Mouse (Mus musculus) midbrain, embryonic 11.5 days (tissue): ENCODE results near the gene F13b. TPM values are rescaled to one million over a fixed set of nuclear protein-coding genes. Genes with fewer than 3 reads are reported as not detected.
A peak's percentile ranks its signal among the peaks of the same experiment; 100 is the strongest.

Experiments
- ATAC-seq: fragments of 200-750 bp; cut with Nextera tagmentation; 2 replicates; pipeline ENCODE4 v1.8.0; 2017; ENCODE audit warnings: moderate TSS enrichment, moderate library complexity; ENCODE audit not compliant: low FRiP score
- DNase-seq: peaks from one replicate; pipeline ENCODE4 v3.0.0; 2015; ENCODE audit warnings: low spot score; ENCODE audit errors: missing footprints
- H3K27ac ChIP-seq: fragments of 300-500 bp; sonication (generic); 2 replicates; pipeline ENCODE4 v1.5.1; 2014; ENCODE audit warnings: low read depth, low read length
- H3K27me3 ChIP-seq: fragments of 300-500 bp; sonication (generic); 2 replicates; pipeline ENCODE4 v1.6.1; 2014; ENCODE audit warnings: mild to moderate bottlenecking, low read length, moderate library complexity, mixed read lengths; ENCODE audit not compliant: control insufficient read depth, insufficient read depth
- H3K36me3 ChIP-seq: fragments of 300-500 bp; sonication (generic); 2 replicates; pipeline ENCODE4 v1.6.1; 2014; ENCODE audit warnings: mild to moderate bottlenecking, low read length, moderate library complexity, mixed read lengths; ENCODE audit not compliant: control insufficient read depth, insufficient read depth
- H3K4me1 ChIP-seq: fragments of 300-500 bp; sonication (generic); 2 replicates; pipeline ENCODE4 v1.6.1; 2014; ENCODE audit warnings: low read length; ENCODE audit not compliant: control insufficient read depth, insufficient read depth
- H3K4me2 ChIP-seq: fragments of 300-500 bp; sonication (generic); 2 replicates; pipeline ENCODE4 v1.6.1; 2014; ENCODE audit warnings: mild to moderate bottlenecking, moderate library complexity
- H3K4me3 ChIP-seq: fragments of 300-500 bp; sonication (generic); 2 replicates; pipeline ENCODE4 v1.5.1; 2014; ENCODE audit warnings: low read depth, low read length
- H3K9ac ChIP-seq: fragments of 300-500 bp; sonication (generic); 2 replicates; pipeline ENCODE4 v1.6.1; 2014; ENCODE audit warnings: low read length
- H3K9me3 ChIP-seq: fragments of 300-500 bp; sonication (generic); 2 replicates; pipeline ENCODE4 v1.6.1; 2016; ENCODE audit warnings: low read length; ENCODE audit not compliant: control insufficient read depth
- WGBS: fragments of 180-500 bp; shearing (Covaris S2); extraction: QIAGEN DNeasy Blood & Tissue Kit; methylation state at CpG from one replicate; pipeline ENCODE4 v1.1.7; 2014; 5-methylcytosine and 5-hydroxymethylcytosine counted together
- polyA plus RNA-seq: library from polyadenylated mRNA; unstranded; fragments of >200 nt; fragmentation: Nextera tagmentation; extraction: Ambion mirVana; gene quantifications from 2 replicates; pipeline ENCODE4 v1.2.1, GENCODE M21; 2014

Gene F13b
- not detected in 2 replicates for polyA plus RNA-seq

DNA sequence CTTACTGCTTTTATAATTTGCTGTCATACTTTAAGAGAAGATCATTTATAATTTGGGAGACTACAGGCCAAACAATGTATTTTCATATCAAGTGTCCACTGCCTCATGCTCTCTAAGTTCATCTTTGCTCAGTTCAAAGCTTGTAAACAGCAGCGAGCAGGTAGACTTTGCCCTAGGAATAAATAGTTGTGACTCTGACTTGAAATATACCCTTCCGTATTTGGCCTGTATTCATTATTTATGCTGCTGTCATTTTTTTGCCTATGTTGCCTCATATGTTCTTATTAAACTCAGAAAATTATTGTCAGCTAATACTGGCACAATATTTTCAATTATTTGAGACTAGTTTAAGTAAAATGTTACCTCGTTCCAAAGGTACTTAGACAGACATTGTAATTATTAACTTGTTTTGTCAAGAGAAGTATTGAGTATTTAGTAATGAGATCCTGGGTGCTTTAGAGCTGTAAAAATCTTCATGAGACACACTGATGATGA is at the start of gene F13b:
Gene F13b, plus strand, starts transcription at position 445 of the 495 bp plus-strand sequence.
- Histone ChIP-seq H3K36me3 (no peaks in the 10 kb centered on the region), H3K4me3 (no peak within 1 kb of the TSS), H3K4me1 (no peaks in the 10 kb centered on the region), H3K27ac (no peak within 1 kb of the TSS), H3K27me3 (no peaks in the 10 kb centered on the region), H3K9ac (no peak within 1 kb of the TSS), H3K9me3 (no peaks in the 10 kb centered on the region), H3K4me2 (no peak within 1 kb of the TSS)
- ATAC-seq (no peak), DNase-seq (no peak)
- 85% methylated on average over 3 of the region's 3 CpGs for WGBS

DNA sequence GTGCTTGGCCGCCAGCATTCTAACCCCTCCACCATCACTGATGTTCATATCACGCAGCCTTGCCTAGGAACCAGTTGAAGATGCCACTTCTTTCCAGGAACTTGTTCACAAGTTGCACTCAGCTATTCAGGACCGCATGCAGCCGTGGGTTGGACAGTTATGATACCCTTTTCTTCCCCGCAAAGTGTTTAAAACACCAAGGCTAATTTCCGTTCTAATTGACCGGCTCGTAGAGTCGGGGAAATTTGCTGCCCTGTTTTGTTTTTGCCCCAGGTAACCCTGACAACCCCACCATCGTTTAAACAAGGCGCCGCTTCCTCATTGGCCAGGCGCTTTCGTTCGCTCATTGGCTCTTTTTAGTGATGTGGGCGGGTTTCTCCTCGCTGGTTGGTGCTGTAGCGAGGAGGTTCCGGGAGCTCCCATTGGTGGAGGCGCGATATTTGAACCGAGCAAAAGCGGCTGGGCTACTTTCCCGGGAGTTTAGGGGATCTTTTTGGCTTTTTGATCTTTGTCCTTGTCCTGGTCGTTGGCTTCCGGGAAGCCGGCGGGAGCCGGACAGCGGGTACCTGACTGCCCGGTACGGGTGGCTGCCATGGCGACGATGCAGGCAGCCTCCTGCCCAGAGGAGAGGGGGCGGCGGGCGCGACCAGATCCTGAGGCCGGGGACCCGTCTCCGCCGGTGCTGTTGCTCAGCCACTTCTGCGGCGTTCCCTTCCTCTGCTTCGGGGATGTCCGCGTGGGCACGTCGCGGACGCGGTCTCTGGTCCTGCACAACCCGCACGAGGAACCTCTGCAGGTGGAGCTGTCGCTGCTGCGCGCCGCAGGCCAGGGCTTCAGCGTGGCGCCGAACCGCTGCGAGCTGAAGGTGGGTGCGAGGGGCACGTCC is 46.9 kb upstream of the F13b start, which contains the start of gene Aspm:
Gene Aspm, plus strand, starts transcription at position 433 of the 886 bp plus-strand sequence.
- peak within 1 kb of the TSS; percentile 79 for H3K4me2 ChIP-seq
- peak; percentile 99 for ATAC-seq
- peak within 1 kb of the TSS; percentile 45 for H3K27ac ChIP-seq
- DNase-seq: peak; percentile 97
- peaks cover 3% of the 10 kb centered on the region; the same call in 1 of the 2 replicates for H3K4me1 ChIP-seq
- under 1% methylated on average over 60 of the region's 65 CpGs for WGBS
- H3K9me3 ChIP-seq: no peaks in the 10 kb centered on the region
- peaks cover 3% of the 10 kb centered on the region for H3K36me3 ChIP-seq
- peak within 1 kb of the TSS; percentile 86 for H3K9ac ChIP-seq
- H3K4me3 ChIP-seq: peak within 1 kb of the TSS; percentile 87
- no peaks in the 10 kb centered on the region for H3K27me3 ChIP-seq

DNA sequence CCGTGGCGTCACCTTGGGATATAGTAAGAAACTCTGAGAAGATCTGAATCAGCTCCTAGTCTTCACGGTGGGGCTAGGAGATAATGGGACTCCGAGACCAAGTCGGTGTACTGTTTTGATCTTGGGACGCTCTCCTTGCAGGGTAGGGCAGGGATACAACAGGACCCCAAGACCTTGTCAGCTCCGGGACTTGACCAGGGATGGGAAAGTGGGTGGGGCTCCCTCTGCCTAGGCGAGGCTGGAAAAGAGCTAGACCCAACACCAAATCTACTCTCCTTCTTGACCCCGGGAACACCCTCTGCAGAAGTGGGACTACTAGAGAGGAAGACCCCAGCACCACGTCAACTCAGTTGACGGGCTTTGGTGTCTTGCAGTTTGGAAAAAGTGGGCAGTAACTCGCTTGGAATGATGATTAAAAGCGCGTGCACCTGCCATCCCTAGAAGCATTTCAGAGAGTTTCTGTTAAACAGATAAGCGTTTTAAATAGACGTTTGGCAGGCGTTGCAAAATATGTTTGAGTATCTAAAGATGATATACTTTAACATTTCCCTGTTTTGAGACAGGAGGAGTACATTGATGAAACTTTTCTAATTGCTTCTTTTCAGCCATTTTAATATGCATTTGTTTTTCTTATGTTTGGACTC is 46.2 kb upstream of the F13b start:
- peak overlapping the region; percentile 86 for H3K9ac ChIP-seq
- no peaks in the 10 kb centered on the region for H3K9me3 ChIP-seq
- no peaks in the 10 kb centered on the region for H3K27me3 ChIP-seq
- peaks cover 3% of the 10 kb centered on the region for H3K36me3 ChIP-seq
- WGBS: 5% methylated on average over 17 of the region's 17 CpGs
- peak overlapping the region; percentile 79 for H3K4me2 ChIP-seq
- peaks cover 8% of the 10 kb centered on the region; the same call in 1 of the 2 replicates for H3K4me1 ChIP-seq
- peak; percentile 63 for ATAC-seq
- peak overlapping the region; percentile 45; the same call in 1 of the 2 replicates for H3K27ac ChIP-seq
- peak; percentile 92 for DNase-seq
- peak overlapping the region; percentile 87 for H3K4me3 ChIP-seq

DNA sequence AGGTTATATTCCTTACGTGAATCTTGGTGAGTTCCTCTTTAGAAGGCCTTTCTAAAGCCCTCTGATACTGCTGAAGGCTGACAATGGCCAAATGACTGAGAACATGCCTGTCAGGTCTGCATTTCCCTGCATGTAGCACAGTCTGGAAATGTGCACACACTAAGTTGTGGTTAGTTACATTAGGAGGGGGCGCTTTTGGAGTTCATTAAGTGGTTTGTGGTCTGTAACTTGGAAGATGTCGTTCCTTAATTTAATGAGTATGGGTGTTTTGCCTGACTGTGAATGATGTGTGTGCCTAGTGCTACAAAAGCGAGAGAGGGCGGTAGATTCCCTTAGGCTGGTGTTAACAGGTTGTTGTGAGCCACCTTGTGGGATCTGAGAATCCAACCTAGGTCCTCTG is 40.7 kb upstream of the F13b start:
- H3K9me3 ChIP-seq: no peaks in the 10 kb centered on the region
- ATAC-seq: no peak
- no peak overlapping the region for H3K9ac ChIP-seq
- no peak overlapping the region for H3K27ac ChIP-seq
- H3K4me1 ChIP-seq: peaks cover 10% of the 10 kb centered on the region; the same call in 1 of the 2 replicates
- 88% methylated on average over 5 of the region's 5 CpGs for WGBS
- no peaks in the 10 kb centered on the region for H3K27me3 ChIP-seq
- no peak overlapping the region for H3K4me3 ChIP-seq
- no peak overlapping the region for H3K4me2 ChIP-seq
- H3K36me3 ChIP-seq: peaks cover 14% of the 10 kb centered on the region
- DNase-seq: no peak

DNA sequence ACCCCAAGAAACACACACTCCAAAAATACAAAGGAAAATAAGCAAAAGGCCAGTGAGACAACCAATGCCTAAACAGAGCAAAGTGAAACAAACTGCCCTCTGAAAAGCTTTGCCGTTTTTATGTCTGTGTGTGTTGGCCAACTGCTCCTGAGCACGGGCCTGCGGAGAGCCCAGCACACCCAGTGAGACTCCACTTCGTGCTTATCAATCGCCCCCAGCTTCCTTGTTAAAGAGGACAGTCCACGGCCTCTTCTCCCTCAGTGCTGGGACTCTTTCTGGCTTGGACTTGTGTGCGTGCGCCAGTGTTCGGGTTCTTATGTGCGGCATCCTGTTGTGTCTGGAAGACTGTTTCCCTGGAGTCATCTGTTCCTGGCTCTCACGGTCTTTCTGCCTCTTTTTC is 35.6 kb upstream of the F13b start:
- no peak overlapping the region for H3K4me3 ChIP-seq
- no peak overlapping the region for H3K4me2 ChIP-seq
- no peak for ATAC-seq
- H3K9ac ChIP-seq: no peak overlapping the region
- H3K36me3 ChIP-seq: peaks cover 25% of the 10 kb centered on the region
- H3K27me3 ChIP-seq: no peaks in the 10 kb centered on the region
- H3K9me3 ChIP-seq: no peaks in the 10 kb centered on the region
- 93% methylated on average over 11 of the region's 11 CpGs for WGBS
- H3K27ac ChIP-seq: no peak overlapping the region
- H3K4me1 ChIP-seq: peaks cover under 1% of the 10 kb centered on the region; the same call in 1 of the 2 replicates
- DNase-seq: no peak

DNA sequence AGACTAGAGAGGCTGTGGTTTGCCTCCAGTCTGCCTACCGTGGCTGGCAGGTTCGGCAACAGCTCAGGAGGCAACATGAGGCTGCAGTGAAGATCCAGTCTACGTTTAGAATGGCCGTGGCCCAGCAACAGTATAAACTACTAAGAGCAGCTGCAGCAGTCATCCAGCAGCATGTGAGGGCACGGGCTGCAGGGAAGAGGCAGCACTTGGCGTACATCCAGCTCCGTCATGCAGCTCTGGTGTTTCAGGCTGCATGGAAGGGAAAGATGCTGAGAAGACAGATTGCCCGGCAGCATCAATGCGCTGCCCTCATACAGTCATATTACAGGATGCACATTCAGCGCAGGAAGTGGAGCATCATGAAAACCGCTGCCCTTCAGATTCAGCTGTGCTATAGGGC is 22.6 kb upstream of the F13b start:
- H3K27me3 ChIP-seq: no peaks in the 10 kb centered on the region
- no peak overlapping the region for H3K9ac ChIP-seq
- no peak for ATAC-seq
- 96% methylated on average over 11 of the region's 11 CpGs for WGBS
- H3K4me2 ChIP-seq: no peak overlapping the region
- DNase-seq: no peak
- no peaks in the 10 kb centered on the region for H3K4me1 ChIP-seq
- no peak overlapping the region for H3K4me3 ChIP-seq
- H3K27ac ChIP-seq: no peak overlapping the region
- no peaks in the 10 kb centered on the region for H3K9me3 ChIP-seq
- H3K36me3 ChIP-seq: peaks cover 39% of the 10 kb centered on the region

DNA sequence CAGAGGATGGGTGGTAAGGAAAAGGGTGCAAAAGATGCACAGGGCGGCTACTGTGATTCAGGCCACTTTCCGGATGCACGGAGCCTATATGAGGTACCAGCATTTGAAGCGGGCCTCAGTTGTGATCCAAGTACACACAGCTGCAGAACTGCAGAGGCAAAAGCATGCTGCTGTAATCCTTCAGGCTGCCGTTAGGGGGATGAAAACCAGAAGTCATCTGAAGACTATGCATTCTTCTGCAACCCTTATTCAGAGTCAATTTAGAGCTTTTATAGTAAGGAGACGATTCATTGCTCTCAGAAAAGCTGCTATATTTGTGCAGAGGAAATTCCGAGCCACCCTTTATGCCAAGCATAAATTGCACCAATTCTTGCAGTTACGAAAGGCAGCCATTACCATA is 21.3 kb upstream of the F13b start:
- WGBS: 96% methylated on average over 8 of the region's 8 CpGs
- no peak for DNase-seq
- Histone ChIP-seq H3K27me3 (no peaks in the 10 kb centered on the region), H3K27ac (no peak overlapping the region), H3K4me2 (no peak overlapping the region), H3K4me1 (no peaks in the 10 kb centered on the region), H3K36me3 (peaks cover 33% of the 10 kb centered on the region), H3K9ac (no peak overlapping the region), H3K4me3 (no peak overlapping the region), H3K9me3 (no peaks in the 10 kb centered on the region)
- no peak for ATAC-seq

DNA sequence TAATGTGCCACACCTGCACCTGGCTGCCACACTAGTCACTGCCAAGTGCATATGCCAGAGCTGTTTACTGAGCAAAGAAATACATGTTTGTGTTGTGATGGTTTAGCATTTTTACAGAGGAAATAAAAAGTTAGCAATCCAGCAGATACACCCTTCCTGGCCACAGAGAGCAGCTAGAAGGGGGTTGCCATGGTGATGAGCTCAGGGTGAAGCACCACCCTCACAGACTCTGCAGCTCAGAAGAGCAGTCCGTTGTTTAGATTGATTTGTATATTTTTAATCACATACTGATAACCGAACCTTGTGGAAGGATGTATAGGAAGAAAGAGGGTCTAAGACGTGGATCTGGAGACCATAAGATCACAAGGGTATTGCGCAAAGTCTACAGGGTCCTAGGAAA is 20.4 kb upstream of the F13b start:
- H3K27me3 ChIP-seq: no peaks in the 10 kb centered on the region
- H3K9ac ChIP-seq: no peak overlapping the region
- no peak for DNase-seq
- no peak overlapping the region for H3K27ac ChIP-seq
- H3K36me3 ChIP-seq: peaks cover 31% of the 10 kb centered on the region
- 91% methylated on average over 4 of the region's 4 CpGs for WGBS
- no peak overlapping the region for H3K4me3 ChIP-seq
- H3K4me2 ChIP-seq: no peak overlapping the region
- no peak for ATAC-seq
- H3K4me1 ChIP-seq: no peaks in the 10 kb centered on the region
- H3K9me3 ChIP-seq: no peaks in the 10 kb centered on the region

DNA sequence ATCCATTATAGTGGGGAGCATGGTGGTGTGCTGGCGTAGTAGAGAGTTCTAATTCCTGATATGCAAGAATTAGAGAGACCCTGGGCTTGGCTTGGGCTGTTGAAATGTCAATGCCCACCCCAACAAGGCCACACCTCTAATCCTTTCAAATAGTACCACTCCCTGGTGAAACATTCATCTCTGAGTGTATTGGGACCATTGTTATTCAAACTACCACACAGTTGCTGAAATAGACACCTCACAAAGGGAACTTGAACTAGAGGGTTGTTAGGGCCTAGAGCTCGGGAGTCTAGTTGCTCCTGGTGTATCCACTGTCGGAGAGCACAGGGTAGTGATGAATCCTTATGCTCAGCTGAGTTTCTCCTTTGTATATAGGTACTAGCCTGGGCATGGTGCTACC is 6.9 kb upstream of the F13b start:
- WGBS: 80% methylated on average over 3 of the region's 3 CpGs
- Histone ChIP-seq H3K4me2 (no peak overlapping the region), H3K9ac (no peak overlapping the region), H3K9me3 (no peaks in the 10 kb centered on the region), H3K27ac (no peak overlapping the region), H3K36me3 (peaks cover 18% of the 10 kb centered on the region), H3K27me3 (no peaks in the 10 kb centered on the region), H3K4me1 (no peaks in the 10 kb centered on the region), H3K4me3 (no peak overlapping the region)
- ATAC-seq (no peak), DNase-seq (no peak)
